Mouse (Mus musculus): ENCODE measurements around the gene Scd4. TPM values are rescaled to one million over a fixed set of nuclear protein-coding genes. Genes with fewer than 3 reads are reported as not detected.

The Scd4 gene
- polyA plus RNA-seq, 1 experiment: 0.97 TPM

- no peaks in the 10 kb centered on the region for H3K4me1 ChIP-seq (ENCODE audit: control insufficient read depth, insufficient read depth, low read length)
- DNase-seq: no peak
- TF ChIP-seq POLR2A (IDR thresholded peaks at IDR 0.05; ENCODE audit: borderline replicate concordance, extremely low read depth, low read depth, low read length) (no peak), CTCF (IDR thresholded peaks at IDR 0.05; ENCODE audit: insufficient read depth, low read length) (no peak)
- H3K4me3 ChIP-seq (replicated peaks; ENCODE audit: extremely low read depth, low read depth, low read length): no peak overlapping the region
- 70% methylated on average over 8 of the region's 8 CpGs for WGBS
Measured at GRCm38 (mm10) chr19:44369371-44369770, 36.5 kb downstream of the Scd4 start.

- DNase-seq: no peak
- TF ChIP-seq POLR2A (IDR thresholded peaks at IDR 0.05; ENCODE audit: borderline replicate concordance, extremely low read depth, low read depth, low read length) (no peak), CTCF (IDR thresholded peaks at IDR 0.05; ENCODE audit: insufficient read depth, low read length) (no peak)
- H3K4me3 ChIP-seq (replicated peaks; ENCODE audit: extremely low read depth, low read depth, low read length): no peak overlapping the region
Measured at GRCm38 (mm10) chr19:44370231-44370630, 37.3 kb downstream of the Scd4 start.

GRCm38 (mm10) chr19:44372969-44373368, 40.1 kb downstream of the Scd4 start:
- no peak overlapping the region for H3K4me3 ChIP-seq (replicated peaks; ENCODE audit: extremely low read depth, low read depth, low read length)
- 12% methylated on average over 6 of the region's 6 CpGs for WGBS
- H3K4me1 ChIP-seq (ENCODE audit: control insufficient read depth, insufficient read depth, low read length): peaks cover 4% of the 10 kb centered on the region; the same call in 1 of the 2 replicates
- DNase-seq: peak; percentile 63
- TF ChIP-seq POLR2A (IDR thresholded peaks at IDR 0.05; ENCODE audit: borderline replicate concordance, extremely low read depth, low read depth, low read length) (no peak), CTCF (IDR thresholded peaks at IDR 0.05; ENCODE audit: insufficient read depth, low read length) (peak; percentile 81)

More at GRCm38 (mm10) chr19:44370231-44370630, 37.3 kb downstream of the Scd4 start:
- WGBS: 63% methylated on average over 5 of the region's 5 CpGs
- no peaks in the 10 kb centered on the region for H3K4me1 ChIP-seq (ENCODE audit: control insufficient read depth, insufficient read depth, low read length)

- TF ChIP-seq POLR2A (IDR thresholded peaks at IDR 0.05; ENCODE audit: borderline replicate concordance, extremely low read depth, low read depth, low read length) (no peak), CTCF (IDR thresholded peaks at IDR 0.05; ENCODE audit: insufficient read depth, low read length) (no peak)
- peaks cover 5% of the 10 kb centered on the region; the same call in 1 of the 2 replicates for H3K4me1 ChIP-seq (ENCODE audit: control insufficient read depth, insufficient read depth, low read length)
- WGBS: 35% methylated on average over 3 of the region's 3 CpGs
- DNase-seq: no peak
- no peak overlapping the region for H3K4me3 ChIP-seq (replicated peaks; ENCODE audit: extremely low read depth, low read depth, low read length)
Measured at GRCm38 (mm10) chr19:44376511-44376951, 43.6 kb downstream of the Scd4 start.

- TF ChIP-seq CTCF (IDR thresholded peaks at IDR 0.05; ENCODE audit: insufficient read depth, low read length) (no peak), POLR2A (IDR thresholded peaks at IDR 0.05; ENCODE audit: borderline replicate concordance, extremely low read depth, low read depth, low read length) (no peak)
- 36% methylated on average over 5 of the region's 5 CpGs for WGBS
- Histone ChIP-seq H3K4me1 (ENCODE audit: control insufficient read depth, insufficient read depth, low read length) (peaks cover 5% of the 10 kb centered on the region; the same call in 1 of the 2 replicates), H3K4me3 (replicated peaks; ENCODE audit: extremely low read depth, low read depth, low read length) (no peak overlapping the region)
- no peak for DNase-seq
Measured at GRCm38 (mm10) chr19:44377629-44378375, 44.9 kb downstream of the Scd4 start.

GRCm38 (mm10) chr19:44379090-44379489, 46.2 kb downstream of the Scd4 start:
- peaks cover 5% of the 10 kb centered on the region; the same call in 1 of the 2 replicates for H3K4me1 ChIP-seq (ENCODE audit: control insufficient read depth, insufficient read depth, low read length)
- DNase-seq: no peak
- TF ChIP-seq POLR2A (IDR thresholded peaks at IDR 0.05; ENCODE audit: borderline replicate concordance, extremely low read depth, low read depth, low read length): no peak
- TF ChIP-seq CTCF (IDR thresholded peaks at IDR 0.05; ENCODE audit: insufficient read depth, low read length): no peak
- H3K4me3 ChIP-seq (replicated peaks; ENCODE audit: extremely low read depth, low read depth, low read length): no peak overlapping the region

- TF ChIP-seq CTCF (IDR thresholded peaks at IDR 0.05; ENCODE audit: insufficient read depth, low read length): no peak
- TF ChIP-seq POLR2A (IDR thresholded peaks at IDR 0.05; ENCODE audit: borderline replicate concordance, extremely low read depth, low read depth, low read length): no peak
- no peak for DNase-seq
- Histone ChIP-seq H3K4me3 (replicated peaks; ENCODE audit: extremely low read depth, low read depth, low read length) (no peak overlapping the region), H3K4me1 (ENCODE audit: control insufficient read depth, insufficient read depth, low read length) (peaks cover 5% of the 10 kb centered on the region; the same call in 1 of the 2 replicates)
- 54% methylated on average over 4 of the region's 4 CpGs for WGBS
Measured at GRCm38 (mm10) chr19:44380065-44380464, 47.2 kb downstream of the Scd4 start.

GRCm38 (mm10) chr19:44382682-44383321, 49.9 kb downstream of the Scd4 start:
- Histone ChIP-seq H3K4me3 (replicated peaks; ENCODE audit: extremely low read depth, low read depth, low read length) (no peak overlapping the region), H3K4me1 (ENCODE audit: control insufficient read depth, insufficient read depth, low read length) (peaks cover 5% of the 10 kb centered on the region; the same call in 1 of the 2 replicates)
- DNase-seq: no peak
- TF ChIP-seq POLR2A (IDR thresholded peaks at IDR 0.05; ENCODE audit: borderline replicate concordance, extremely low read depth, low read depth, low read length): no peak
- TF ChIP-seq CTCF (IDR thresholded peaks at IDR 0.05; ENCODE audit: insufficient read depth, low read length): no peak
- WGBS: 85% methylated on average over 12 of the region's 12 CpGs

GRCm38 (mm10) chr19:44385887-44386498, 53.1 kb downstream of the Scd4 start:
- no peak for TF ChIP-seq POLR2A (IDR thresholded peaks at IDR 0.05; ENCODE audit: borderline replicate concordance, extremely low read depth, low read depth, low read length)
- no peak for TF ChIP-seq CTCF (IDR thresholded peaks at IDR 0.05; ENCODE audit: insufficient read depth, low read length)
- no peak for DNase-seq
- Histone ChIP-seq H3K4me3 (replicated peaks; ENCODE audit: extremely low read depth, low read depth, low read length) (no peak overlapping the region), H3K4me1 (ENCODE audit: control insufficient read depth, insufficient read depth, low read length) (peaks cover 5% of the 10 kb centered on the region; the same call in 1 of the 2 replicates)
- 73% methylated on average over 6 of the region's 6 CpGs for WGBS
